Mouse (Mus musculus) midbrain, embryonic 16.5 days (tissue): ENCODE measurements around the gene Enox1. TPM values are rescaled to one million over a fixed set of nuclear protein-coding genes. Genes with fewer than 3 reads are reported as not detected.

Experiments used
- ATAC-seq: fragments of 200-750 bp; cut with Nextera tagmentation; 2 replicates; pipeline ENCODE4 v1.8.0; 2017; ENCODE audit warnings: moderate TSS enrichment
- H3K27ac ChIP-seq: fragments of 300-500 bp; sonication (generic); 2 replicates; pipeline ENCODE4 v1.5.1; 2014; ENCODE audit warnings: mild to moderate bottlenecking, low read length, mixed read lengths
- H3K27me3 ChIP-seq: fragments of 300-500 bp; sonication (generic); 2 replicates; pipeline ENCODE4 v1.6.1; 2014; ENCODE audit warnings: low read depth, low read length, mixed read lengths; ENCODE audit not compliant: control insufficient read depth, insufficient read depth
- H3K36me3 ChIP-seq: fragments of 300-500 bp; sonication (generic); 2 replicates; pipeline ENCODE4 v1.6.1; 2014; ENCODE audit warnings: mild to moderate bottlenecking, low read length, moderate library complexity, mixed read lengths; ENCODE audit not compliant: control insufficient read depth, insufficient read depth
- H3K4me1 ChIP-seq: fragments of 300-500 bp; sonication (generic); 2 replicates; pipeline ENCODE4 v1.6.1; 2014; ENCODE audit warnings: mild to moderate bottlenecking, low read length, mixed read lengths; ENCODE audit not compliant: control insufficient read depth, insufficient read depth
- H3K4me2 ChIP-seq: fragments of 300-500 bp; sonication (generic); 2 replicates; pipeline ENCODE4 v1.6.1; 2014; ENCODE audit warnings: mild to moderate bottlenecking, low read length, mixed read lengths
- H3K4me3 ChIP-seq: fragments of 300-500 bp; sonication (generic); 2 replicates; pipeline ENCODE4 v1.5.1; 2014; ENCODE audit warnings: low read depth, mild to moderate bottlenecking, low read length, moderate library complexity, mixed read lengths
- H3K9ac ChIP-seq: fragments of 300-500 bp; sonication (generic); 2 replicates; pipeline ENCODE4 v1.6.1; 2014; ENCODE audit warnings: low read depth, low read length, mixed read lengths
- H3K9me3 ChIP-seq: fragments of 300-500 bp; sonication (generic); replicated peaks from 2 replicates; pipeline ENCODE4 v1.6.1; 2014; ENCODE audit warnings: mild to moderate bottlenecking, low read length, mixed read lengths; ENCODE audit not compliant: control insufficient read depth, poor library complexity, severe bottlenecking
- WGBS: fragments of 180-500 bp; shearing (Covaris S2); extraction: QIAGEN DNeasy Blood & Tissue Kit; methylation state at CpG from one replicate; pipeline ENCODE4 v1.1.7; 2014; 5-methylcytosine and 5-hydroxymethylcytosine counted together
- polyA plus RNA-seq: library from polyadenylated mRNA; unstranded; fragments of >200 nt; fragmentation: Nextera tagmentation; extraction: Ambion mirVana; gene quantifications from 2 replicates; pipeline ENCODE4 v1.2.1, GENCODE M21; 2015

Enox1 gene
- polyA plus RNA-seq, 1 experiment from 2014 or later: 42.8 TPM

DNA sequence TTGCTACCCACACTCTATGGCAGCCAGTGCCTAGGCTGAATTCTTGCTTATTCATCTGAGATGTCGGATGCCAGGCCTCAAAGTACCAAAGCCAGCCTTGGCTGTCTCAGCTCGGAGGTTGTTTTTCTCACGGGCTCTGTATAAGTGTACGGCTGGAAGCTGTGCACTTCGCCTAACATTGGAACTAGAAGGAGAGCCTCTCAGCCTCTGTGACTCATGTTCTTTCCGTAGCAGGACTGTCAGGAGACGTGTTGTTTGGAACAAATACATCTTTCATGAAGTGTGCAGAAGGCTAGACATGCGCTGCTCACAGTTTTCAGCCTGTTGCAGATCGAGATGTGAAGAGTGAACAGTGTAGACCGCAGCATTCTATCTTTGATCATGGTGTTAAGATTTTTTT, 68.8 kb downstream of the Enox1 start:
- Histone ChIP-seq H3K4me1 (no peaks in the 10 kb centered on the region), H3K9me3 (no peaks in the 10 kb centered on the region), H3K36me3 (no peaks in the 10 kb centered on the region), H3K27me3 (no peaks in the 10 kb centered on the region), H3K4me2 (no peak overlapping the region), H3K9ac (no peak overlapping the region), H3K27ac (no peak overlapping the region), H3K4me3 (no peak overlapping the region)
- ATAC-seq: no peak
- WGBS: 87% methylated on average over 10 of the region's 10 CpGs

DNA sequence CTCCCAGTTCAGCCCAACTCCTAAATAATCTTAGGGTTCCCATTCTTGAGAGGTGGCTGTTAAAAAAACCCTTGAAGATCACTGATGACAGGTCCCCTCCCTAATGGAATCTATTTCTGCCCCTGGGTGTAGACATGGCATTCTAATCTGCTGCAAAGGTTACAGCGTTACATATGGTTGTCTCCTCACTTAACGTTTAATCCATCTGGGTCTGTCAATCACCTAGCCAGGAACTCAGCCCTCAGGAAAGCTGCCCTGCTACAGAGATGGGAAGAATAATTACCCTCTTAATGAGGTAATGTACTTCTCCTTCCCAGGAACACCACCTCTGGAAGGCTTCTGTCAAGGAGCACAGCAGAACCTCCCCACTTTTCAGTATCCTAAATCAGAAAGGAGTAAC, 82.2 kb downstream of the Enox1 start:
- Histone ChIP-seq H3K4me2 (no peak overlapping the region), H3K27ac (no peak overlapping the region), H3K36me3 (no peaks in the 10 kb centered on the region), H3K4me3 (no peak overlapping the region), H3K27me3 (no peaks in the 10 kb centered on the region), H3K9ac (no peak overlapping the region), H3K4me1 (no peaks in the 10 kb centered on the region), H3K9me3 (no peaks in the 10 kb centered on the region; the same call in 1 of the 2 replicates)
- no peak for ATAC-seq
- 49% methylated on average over 2 of the region's 2 CpGs for WGBS

DNA sequence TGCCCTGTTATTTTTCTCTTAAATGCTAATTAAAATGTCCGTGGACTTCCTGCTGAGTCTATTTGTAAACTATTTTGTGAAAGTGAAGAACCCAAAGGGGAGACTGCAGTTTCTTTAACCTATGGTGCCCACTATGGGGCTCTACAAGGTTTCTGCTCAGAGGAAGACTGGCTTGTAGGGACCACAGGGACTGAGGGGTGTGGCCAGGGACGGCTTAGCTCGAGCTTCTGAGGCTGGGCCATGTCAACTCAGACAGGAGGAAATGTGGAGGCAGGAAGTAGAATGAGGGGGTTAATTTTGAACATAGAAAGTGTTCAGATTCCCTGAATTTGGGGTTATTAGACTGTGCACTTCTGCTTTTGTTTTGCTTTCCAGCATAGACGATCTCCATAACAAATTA, 82.8 kb downstream of the Enox1 start:
- Histone ChIP-seq H3K9me3 (no peaks in the 10 kb centered on the region), H3K4me2 (no peak overlapping the region), H3K4me1 (no peaks in the 10 kb centered on the region), H3K36me3 (no peaks in the 10 kb centered on the region), H3K27me3 (no peaks in the 10 kb centered on the region), H3K27ac (no peak overlapping the region), H3K9ac (no peak overlapping the region), H3K4me3 (no peak overlapping the region)
- ATAC-seq: no peak
- WGBS: 43% methylated on average over 4 of the region's 4 CpGs

DNA sequence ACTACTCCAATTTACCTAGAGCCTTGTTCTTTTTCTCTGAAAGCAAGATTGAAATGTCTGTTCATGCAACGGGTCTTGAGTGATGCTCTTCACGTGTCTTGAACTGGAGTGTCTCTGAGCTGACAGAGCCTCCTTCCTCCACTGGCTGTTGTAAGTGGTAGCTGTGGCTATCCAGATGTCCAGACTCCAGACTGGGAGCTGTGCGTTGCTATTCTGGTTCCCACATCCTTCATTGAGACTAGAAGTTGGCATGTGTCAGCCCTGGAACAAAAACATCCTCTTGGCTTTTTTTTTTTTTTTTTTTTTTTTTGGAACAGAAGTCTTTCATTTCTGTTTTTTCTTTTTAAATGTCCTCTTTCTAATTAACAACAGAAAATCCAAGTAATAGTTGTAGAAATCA, 90.4 kb downstream of the Enox1 start:
- H3K4me3 ChIP-seq: no peak overlapping the region
- H3K27ac ChIP-seq: no peak overlapping the region
- no peak overlapping the region for H3K4me2 ChIP-seq
- H3K27me3 ChIP-seq: no peaks in the 10 kb centered on the region
- H3K9ac ChIP-seq: no peak overlapping the region
- H3K9me3 ChIP-seq: no peaks in the 10 kb centered on the region
- H3K36me3 ChIP-seq: no peaks in the 10 kb centered on the region
- no peak for ATAC-seq
- 96% methylated on average over 3 of the region's 3 CpGs for WGBS
- peaks cover 6% of the 10 kb centered on the region; the same call in 1 of the 2 replicates for H3K4me1 ChIP-seq

DNA sequence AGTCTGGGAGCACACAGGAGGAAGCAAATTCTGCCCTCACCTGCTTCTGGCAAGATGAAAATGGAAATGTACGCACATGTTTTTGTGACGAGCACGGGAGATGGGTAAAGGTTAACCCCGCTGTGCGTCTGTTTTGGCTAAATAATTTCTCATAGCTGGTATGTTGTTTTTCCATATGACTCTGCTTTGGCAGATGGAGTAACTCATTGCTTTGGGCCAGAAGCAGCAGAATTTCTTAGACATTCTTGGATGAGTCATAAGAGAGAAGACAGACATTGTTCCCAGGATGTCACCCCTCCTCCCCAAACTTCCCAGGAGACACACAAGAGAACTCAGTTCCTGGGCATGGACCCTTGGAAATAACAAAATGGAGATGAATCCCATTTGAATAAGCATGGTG, 91.9 kb downstream of the Enox1 start:
- H3K4me1 ChIP-seq: peaks cover 6% of the 10 kb centered on the region; the same call in 1 of the 2 replicates
- no peak overlapping the region for H3K9ac ChIP-seq
- WGBS: 74% methylated on average over 5 of the region's 5 CpGs
- ATAC-seq: no peak
- H3K36me3 ChIP-seq: no peaks in the 10 kb centered on the region
- H3K27ac ChIP-seq: no peak overlapping the region
- H3K9me3 ChIP-seq: no peaks in the 10 kb centered on the region
- no peak overlapping the region for H3K4me3 ChIP-seq
- no peaks in the 10 kb centered on the region for H3K27me3 ChIP-seq
- no peak overlapping the region for H3K4me2 ChIP-seq

DNA sequence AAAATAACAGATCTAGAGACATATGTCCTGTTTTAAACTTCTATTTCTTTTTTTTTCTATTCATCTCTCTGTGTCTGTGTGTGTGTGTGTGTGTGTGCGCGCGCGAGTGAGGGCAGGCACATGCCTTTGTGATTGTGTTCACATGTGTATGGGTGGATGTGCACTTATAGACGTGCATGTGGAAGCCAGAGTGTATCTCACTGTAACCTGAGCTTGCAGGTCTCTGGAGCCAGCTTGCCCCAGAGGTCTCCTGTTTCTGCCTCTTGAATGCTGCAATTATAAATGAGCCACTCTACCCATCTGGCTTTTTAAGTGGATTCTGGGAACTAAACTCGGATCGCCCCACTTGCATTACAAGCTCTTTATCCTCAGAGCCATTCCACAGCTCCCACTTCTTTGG, 92.4 kb downstream of the Enox1 start:
- ATAC-seq: no peak
- no peak overlapping the region for H3K27ac ChIP-seq
- 85% methylated on average over 7 of the region's 7 CpGs for WGBS

DNA sequence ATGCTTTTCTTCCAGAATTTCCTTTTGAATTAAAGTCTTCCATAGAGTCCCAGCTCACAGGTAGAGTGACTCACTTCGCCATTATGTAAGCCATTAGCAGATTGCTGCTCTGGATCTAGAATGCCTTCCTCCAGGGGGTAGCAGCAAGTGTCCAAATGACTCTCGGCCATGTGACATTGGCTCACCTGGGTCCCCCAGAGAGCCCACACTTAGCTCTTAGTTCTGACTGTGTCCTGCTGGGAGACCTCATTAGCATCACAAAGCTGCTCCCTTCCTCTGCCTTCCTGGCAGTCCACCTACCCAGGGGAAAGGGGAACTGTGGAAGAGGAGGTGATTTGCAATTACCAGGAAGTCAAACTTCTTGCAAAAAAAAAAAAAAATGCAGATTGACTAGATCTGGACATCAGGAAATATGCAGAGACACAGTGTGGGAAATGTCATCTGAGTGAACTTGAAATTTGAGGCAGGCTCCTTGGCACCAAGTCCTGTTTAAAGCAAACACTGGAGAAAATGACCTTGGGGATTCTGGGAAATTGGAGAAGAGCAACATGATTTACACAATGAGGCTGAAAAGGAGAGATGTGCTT, 94.2 kb downstream of the Enox1 start:
- H3K4me1 ChIP-seq: peaks cover 11% of the 10 kb centered on the region; the same call in 1 of the 2 replicates
- no peak for ATAC-seq
- no peak overlapping the region for H3K27ac ChIP-seq
- H3K9me3 ChIP-seq: no peaks in the 10 kb centered on the region
- no peaks in the 10 kb centered on the region for H3K36me3 ChIP-seq
- no peak overlapping the region for H3K4me3 ChIP-seq
- WGBS: 30% methylated on average over 2 of the region's 2 CpGs
- H3K9ac ChIP-seq: no peak overlapping the region
- no peak overlapping the region for H3K4me2 ChIP-seq
- no peaks in the 10 kb centered on the region for H3K27me3 ChIP-seq

More for the DNA sequence above, 92.4 kb downstream of the Enox1 start:
- Histone ChIP-seq H3K9me3 (no peaks in the 10 kb centered on the region), H3K9ac (no peak overlapping the region), H3K4me1 (peaks cover 6% of the 10 kb centered on the region; the same call in 1 of the 2 replicates), H3K4me2 (no peak overlapping the region), H3K4me3 (no peak overlapping the region), H3K27me3 (no peaks in the 10 kb centered on the region), H3K36me3 (no peaks in the 10 kb centered on the region)

DNA sequence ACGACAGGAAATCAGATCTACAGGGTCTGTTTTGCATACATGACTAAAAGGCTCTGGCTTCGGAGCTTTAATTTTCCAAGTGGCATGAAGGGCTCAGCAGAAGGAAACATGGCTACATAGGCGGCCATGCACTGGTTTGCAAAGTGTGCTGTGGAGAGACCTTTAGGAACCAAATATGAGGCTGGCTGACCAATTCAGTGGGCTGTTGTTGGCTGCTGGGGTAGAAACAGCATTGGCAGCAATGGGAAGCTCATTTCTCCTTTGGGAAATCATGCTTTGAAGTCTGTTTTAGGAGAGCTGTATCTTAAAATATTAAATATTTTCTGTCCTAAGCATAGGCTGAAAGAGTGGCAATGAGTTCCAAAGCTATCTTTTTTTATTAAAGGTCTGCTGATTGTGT, 98.6 kb downstream of the Enox1 start:
- 80% methylated on average over 3 of the region's 3 CpGs for WGBS
- Histone ChIP-seq H3K4me3 (no peak overlapping the region), H3K4me2 (no peak overlapping the region), H3K9ac (no peak overlapping the region), H3K36me3 (no peaks in the 10 kb centered on the region), H3K9me3 (no peaks in the 10 kb centered on the region), H3K27ac (no peak overlapping the region), H3K27me3 (no peaks in the 10 kb centered on the region), H3K4me1 (peaks cover 8% of the 10 kb centered on the region; the same call in 1 of the 2 replicates)
- no peak for ATAC-seq

DNA sequence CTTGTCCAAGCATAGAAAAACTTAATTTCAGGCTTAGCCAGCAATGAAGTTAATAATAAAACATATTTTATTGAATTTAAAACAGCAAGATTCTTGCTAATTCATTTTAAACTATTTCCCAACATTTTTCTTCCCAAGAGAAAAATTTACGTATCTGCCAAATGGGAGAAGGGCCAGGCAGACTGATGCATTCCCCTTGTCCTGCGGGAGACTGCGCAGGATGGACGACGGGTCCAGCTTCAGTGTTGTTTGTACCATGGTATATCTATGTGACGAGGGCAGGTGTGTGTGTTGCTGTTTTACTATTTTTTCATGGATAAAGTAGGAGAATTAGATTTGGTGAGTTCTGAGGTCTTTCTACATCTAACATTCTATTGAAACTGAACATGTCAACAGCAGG, 99.1 kb downstream of the Enox1 start:
- Histone ChIP-seq H3K4me2 (no peak overlapping the region), H3K4me1 (peaks cover 8% of the 10 kb centered on the region; the same call in 1 of the 2 replicates), H3K36me3 (no peaks in the 10 kb centered on the region), H3K27me3 (no peaks in the 10 kb centered on the region), H3K27ac (no peak overlapping the region), H3K9me3 (no peaks in the 10 kb centered on the region), H3K9ac (no peak overlapping the region), H3K4me3 (no peak overlapping the region)
- 92% methylated on average over 6 of the region's 6 CpGs for WGBS
- ATAC-seq: no peak
